Mouse (Mus musculus): ENCODE results near the gene Ezh1. TPM values are rescaled to one million over a fixed set of nuclear protein-coding genes. Genes with fewer than 3 reads are reported as not detected.

Gene Ezh1
- total RNA-seq, 2 experiments from 2014 or later, result 17.2 to 17.7 TPM

- DNase-seq, result peak; percentile 83
Measured at GRCm38 (mm10) chr11:101180846-101181740, 45.2 kb downstream of the Ezh1 start.

- DNase-seq, result no peak
Measured at GRCm38 (mm10) chr11:101180261-101180660, 46.0 kb downstream of the Ezh1 start.

- DNase-seq, result no peak
Measured at GRCm38 (mm10) chr11:101179306-101179705, 47.0 kb downstream of the Ezh1 start.

- no peak for DNase-seq
Measured at GRCm38 (mm10) chr11:101178061-101179058, 47.9 kb downstream of the Ezh1 start.

GRCm38 (mm10) chr11:101176933-101177773 is 49.1 kb downstream of the Ezh1 start:
- DNase-seq, result peak; percentile 55

GRCm38 (mm10) chr11:101176117-101176691 is 50.1 kb downstream of the Ezh1 start:
- peak; percentile 56 for DNase-seq

GRCm38 (mm10) chr11:101175636-101176116 is 50.6 kb downstream of the Ezh1 start:
- DNase-seq, result no peak

- no peak for DNase-seq
Measured at GRCm38 (mm10) chr11:101174851-101175628, 51.2 kb downstream of the Ezh1 start, which contains the start of gene Ccr10. Gene Ccr10, minus strand, starts transcription at chr11:101175443.

GRCm38 (mm10) chr11:101174389-101174745 is 51.9 kb downstream of the Ezh1 start:
- DNase-seq, result peak; percentile 51

GRCm38 (mm10) chr11:101173631-101174388 is 52.5 kb downstream of the Ezh1 start:
- DNase-seq, result peak; percentile 75

- peak; percentile 43 for DNase-seq
Measured at GRCm38 (mm10) chr11:101173112-101173511, 53.2 kb downstream of the Ezh1 start.

- no peak for DNase-seq
Measured at GRCm38 (mm10) chr11:101172434-101172815, 53.8 kb downstream of the Ezh1 start.

GRCm38 (mm10) chr11:101171721-101172433 is 54.4 kb downstream of the Ezh1 start:
- peak; percentile 68 for DNase-seq

- peak; percentile 93 for DNase-seq
Measured at GRCm38 (mm10) chr11:101170811-101171610, 55.3 kb downstream of the Ezh1 start, which contains the start of gene Plekhh3. Gene Plekhh3, minus strand, starts transcription at chr11:101171351.

- peak; percentile 79 for DNase-seq
Measured at GRCm38 (mm10) chr11:101170354-101170810, 55.9 kb downstream of the Ezh1 start, which contains the start of gene Cntnap1. Gene Cntnap1, plus strand, starts transcription at chr11:101170523.

GRCm38 (mm10) chr11:101169301-101170107 is 56.8 kb downstream of the Ezh1 start:
- no peak for DNase-seq
